Mouse (Mus musculus): ENCODE measurements around the gene Haus7. TPM values are rescaled to one million over a fixed set of nuclear protein-coding genes. Genes with fewer than 3 reads are reported as not detected.

Haus7 gene
- polyA plus RNA-seq, 1 experiment from 2014 or later, result 59.9 TPM

Other genes with a start within 250 kb of the Haus7 start
- 0.74 and 1.2 TPM in 2 replicates for gene Xlr4b, start 244.7 kb downstream of the Haus7 start, polyA plus RNA-seq (2015; fragmentation: Nextera tagmentation; extraction: Ambion mirVana)
- gene F8a, start 230.8 kb downstream of the Haus7 start, polyA plus RNA-seq (2015; fragmentation: Nextera tagmentation; extraction: Ambion mirVana), result 29.9 and 33.8 TPM in 2 replicates
- gene Xlr4c, start 215.9 kb downstream of the Haus7 start, polyA plus RNA-seq (2015; fragmentation: Nextera tagmentation; extraction: Ambion mirVana), result 0.69 TPM in 1 of 2 replicates, not detected in the other
- 0.57 and 0.65 TPM in 2 replicates for gene Xlr3c, start 193.7 kb downstream of the Haus7 start, polyA plus RNA-seq (2015; fragmentation: Nextera tagmentation; extraction: Ambion mirVana)
- not detected in 2 replicates for gene Xlr5a, start 166.1 kb downstream of the Haus7 start, polyA plus RNA-seq (2015; fragmentation: Nextera tagmentation; extraction: Ambion mirVana)
- gene Xlr5c, start 166.1 kb downstream of the Haus7 start, polyA plus RNA-seq (2015; fragmentation: Nextera tagmentation; extraction: Ambion mirVana), result not detected in 2 replicates
- not detected in 2 replicates for gene Gm45015, start 122.2 kb downstream of the Haus7 start, polyA plus RNA-seq (2015; fragmentation: Nextera tagmentation; extraction: Ambion mirVana)
- gene Zfp275, start 116.4 kb downstream of the Haus7 start, polyA plus RNA-seq (2015; fragmentation: Nextera tagmentation; extraction: Ambion mirVana), result 10.6 and 11.0 TPM in 2 replicates
- gene Gm18336, start 60.3 kb downstream of the Haus7 start, polyA plus RNA-seq (2015; fragmentation: Nextera tagmentation; extraction: Ambion mirVana), result not detected in 2 replicates
- 0.31 and 0.43 TPM in 2 replicates for gene Zfp92, start 47.9 kb downstream of the Haus7 start, polyA plus RNA-seq (2015; fragmentation: Nextera tagmentation; extraction: Ambion mirVana)
- not detected in 2 replicates for gene Trex2, start 23.7 kb downstream of the Haus7 start, polyA plus RNA-seq (2015; fragmentation: Nextera tagmentation; extraction: Ambion mirVana)
- 32.8 and 35.2 TPM in 2 replicates for gene Bgn, start 24.6 kb upstream of the Haus7 start, polyA plus RNA-seq (2015; fragmentation: Nextera tagmentation; extraction: Ambion mirVana)
- gene Atp2b3, start 44.0 kb upstream of the Haus7 start, polyA plus RNA-seq (2015; fragmentation: Nextera tagmentation; extraction: Ambion mirVana), result 3.2 and 3.7 TPM in 2 replicates
- 1.1 and 1.6 TPM in 2 replicates for gene Dusp9, start 180.4 kb upstream of the Haus7 start, polyA plus RNA-seq (2015; fragmentation: Nextera tagmentation; extraction: Ambion mirVana)
- gene Pnck, start 201.1 kb upstream of the Haus7 start, polyA plus RNA-seq (2015; fragmentation: Nextera tagmentation; extraction: Ambion mirVana), result 86.2 and 94.4 TPM in 2 replicates
- gene Slc6a8, start 214.1 kb upstream of the Haus7 start, polyA plus RNA-seq (2015; fragmentation: Nextera tagmentation; extraction: Ambion mirVana), result 7.7 and 7.8 TPM in 2 replicates

Data from neural tube, embryonic 13.5 days (tissue).